Comparison of ENCODE assay signal across 8 mouse cellular contexts in the genomic region with DNA sequence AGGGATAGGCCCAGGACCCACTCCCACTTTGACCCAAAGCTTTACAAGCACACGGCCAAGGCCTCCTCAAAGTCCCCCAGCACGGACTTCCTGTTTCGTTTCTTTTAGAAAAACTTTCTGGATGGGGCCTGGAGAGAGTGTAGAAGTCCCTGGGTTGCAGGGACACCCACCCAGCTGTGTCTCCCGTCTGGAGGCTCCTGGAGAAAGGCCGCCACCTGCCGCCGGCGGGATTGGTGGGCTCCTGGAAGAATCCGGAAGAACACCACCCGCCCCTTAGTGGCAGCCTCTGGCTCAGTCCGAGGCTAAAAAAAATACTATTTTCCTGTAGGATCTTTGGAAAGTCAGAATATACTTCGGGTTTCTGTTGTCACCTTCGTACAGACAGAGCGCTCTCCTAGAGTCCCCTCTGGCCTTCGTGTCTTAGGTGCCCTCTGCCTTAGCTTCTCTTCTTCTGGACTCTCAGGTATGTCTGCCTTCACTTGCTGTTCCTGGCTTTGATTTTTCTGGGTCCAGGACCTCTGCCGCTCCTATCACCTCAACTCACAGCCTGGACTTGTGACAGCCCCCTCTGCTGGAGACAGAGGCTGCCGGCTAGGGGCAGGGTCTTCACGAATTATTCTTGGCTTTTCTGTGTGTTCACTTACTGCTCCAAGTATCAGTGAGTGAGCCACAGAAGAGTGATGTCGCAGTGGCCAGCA. TPM values are rescaled to one million over a fixed set of nuclear protein-coding genes. Genes with fewer than 3 reads are reported as not detected.
DNase-seq lines count a peak whose midpoint lies in the region; ATAC-seq lines count a peak whose summit lies in the region.

No protein-coding gene starts in this region.

- no peaks in the 10 kb centered on the region for H3K9me3 ChIP-seq in heart, embryonic 15.5 days (replicated peaks)
- no peaks in the 10 kb centered on the region for H3K9me3 ChIP-seq in limb, embryonic 10.5 days (replicated peaks)
- H3K9me3 ChIP-seq in midbrain, embryonic 13.5 days, result no peaks in the 10 kb centered on the region

- peak overlapping the region; percentile 73 for H3K4me3 ChIP-seq in heart, embryonic 15.5 days
- peak overlapping the region; percentile 70 for H3K4me3 ChIP-seq in limb, embryonic 10.5 days
- H3K4me3 ChIP-seq in midbrain, embryonic 13.5 days (replicated peaks), result peak overlapping the region; percentile 95

- WGBS in heart, embryonic 15.5 days, result 7% methylated on average over 19 of the region's 19 CpGs
- WGBS in limb, embryonic 10.5 days, result 6% methylated on average over 19 of the region's 19 CpGs
- WGBS in midbrain, embryonic 13.5 days, result 6% methylated on average over 19 of the region's 19 CpGs

- no peak for ATAC-seq in heart, embryonic 15.5 days (replicated peaks; ENCODE audit: insufficient number of reproducible peaks, insufficient read depth, low FRiP score, low read depth)
- ATAC-seq in midbrain, embryonic 13.5 days, result peak; percentile 2; the same call in 1 of the 2 replicates

- intact Hi-C loops in left cerebral cortex, postnatal 4 days (cut with DNase I), result loop anchor here (2.0 kb wide), 1 partner anchor 118 kb away; no protein-coding TSS in a partner anchor
- intact Hi-C loops in left cerebral cortex, postnatal 25 days (cut with DNase I), result loop anchor here (2.0 kb wide), 1 partner anchor 120 kb away; no protein-coding TSS in a partner anchor

- peak; percentile 70 for DNase-seq in left cerebral cortex, postnatal 4 days
- no peak for DNase-seq in left cerebral cortex, postnatal 25 days (ENCODE audit: low spot score in 2 of 2)
- peak; percentile 54 to 65 for DNase-seq in cerebellum, postnatal 36 days
- DNase-seq in limb, embryonic 10.5 days (ENCODE audit: low spot score), result peak; percentile 59
- DNase-seq in thymus, postnatal 10 days (ENCODE audit: low spot score in 2 of 2), result peak; percentile 60 to 63
- no peak for DNase-seq in layer of hippocampus, adult 9-11 months

- H3K36me3 ChIP-seq in heart, embryonic 15.5 days, result no peaks in the 10 kb centered on the region
- H3K36me3 ChIP-seq in limb, embryonic 10.5 days, result no peaks in the 10 kb centered on the region
- H3K36me3 ChIP-seq in midbrain, embryonic 13.5 days, result no peaks in the 10 kb centered on the region

- H3K4me2 ChIP-seq in heart, embryonic 15.5 days, result peak overlapping the region; percentile 98
- peak overlapping the region; percentile 84 for H3K4me2 ChIP-seq in midbrain, embryonic 13.5 days (replicated peaks)

- peaks cover 36% of the 10 kb centered on the region for H3K4me1 ChIP-seq in heart, embryonic 15.5 days (replicated peaks)
- peaks cover 48% of the 10 kb centered on the region for H3K4me1 ChIP-seq in limb, embryonic 10.5 days
- H3K4me1 ChIP-seq in midbrain, embryonic 13.5 days (replicated peaks), result peaks cover 54% of the 10 kb centered on the region

- H3K27me3 ChIP-seq in heart, embryonic 15.5 days, result peaks cover 24% of the 10 kb centered on the region
- peaks cover 69% of the 10 kb centered on the region for H3K27me3 ChIP-seq in limb, embryonic 10.5 days (ENCODE audit: low read depth, poor library complexity, severe bottlenecking)
- H3K27me3 ChIP-seq in midbrain, embryonic 13.5 days, result peaks cover 11% of the 10 kb centered on the region; the same call in 1 of the 2 replicates

- H3K27ac ChIP-seq in heart, embryonic 15.5 days, result peak overlapping the region; percentile 61
- peak overlapping the region; percentile 81 for H3K27ac ChIP-seq in limb, embryonic 10.5 days
- peak overlapping the region; percentile 96 for H3K27ac ChIP-seq in midbrain, embryonic 13.5 days

- peak overlapping the region; percentile 78 for H3K9ac ChIP-seq in heart, embryonic 15.5 days
- peak overlapping the region; percentile 99 for H3K9ac ChIP-seq in midbrain, embryonic 13.5 days (replicated peaks)

RNA-seq across cellular contexts. Expression of gene Trp53i11, which starts 1.6 kb away (rescaled TPM):
- total RNA-seq in left cerebral cortex, postnatal 4 days (2021), result 10 to 100 TPM; 89.0 to 93.9 TPM
- 10 to 100 TPM; 83.8 to 96.3 TPM for total RNA-seq in left cerebral cortex, postnatal 25 days (2021)
- 19.7 and 31.6 TPM in 2 replicates for polyA plus RNA-seq in heart, embryonic 15.5 days (2015; fragmentation: Nextera tagmentation; extraction: Ambion mirVana)
- polyA plus RNA-seq in limb, embryonic 10.5 days (2016; fragmentation: Nextera tagmentation; extraction: Ambion mirVana), result 17.5 and 25.2 TPM in 2 replicates
- polyA plus RNA-seq in midbrain, embryonic 13.5 days (2015; fragmentation: Nextera tagmentation; extraction: Ambion mirVana), result 136 and 138 TPM in 2 replicates

Comparison
In these comparisons a context has a peak if more than half of its experiments do, and no peak if none do; other contexts are left out.
1. DNase-seq: peak in left cerebral cortex, postnatal 4 days (single experiment), cerebellum, postnatal 36 days (2 of 2), limb, embryonic 10.5 days (single experiment) and thymus, postnatal 10 days (2 of 2); none in left cerebral cortex, postnatal 25 days (0 of 2) and layer of hippocampus, adult 9-11 months (single experiment).
2. Peak in every context shown above with its lines, with median percentiles within 50 percentile points of each other: H3K27ac ChIP-seq and H3K4me3 ChIP-seq.